Mouse (Mus musculus): Measurements from ENCODE around the gene Gpr35. TPM values are rescaled to one million over a fixed set of nuclear protein-coding genes. Genes with fewer than 3 reads are reported as not detected.

Gpr35 gene
- polyA plus RNA-seq, 1 experiment from 2014 or later = 0.37 TPM

- ATAC-seq (ENCODE audit: low read depth) (peak; percentile 99), DNase-seq (peak; percentile 91)
- Histone ChIP-seq H3K4me2 (peak within 1 kb of the TSS; percentile 94), H3K4me3 (replicated peaks) (peak within 1 kb of the TSS; percentile 73), H3K27me3 (no peaks in the 10 kb centered on the region), H3K36me3 (peaks cover 16% of the 10 kb centered on the region; the same call in 1 of the 2 replicates), H3K9me3 (replicated peaks) (no peaks in the 10 kb centered on the region), H3K4me1 (replicated peaks) (peaks cover 28% of the 10 kb centered on the region), H3K9ac (peak within 1 kb of the TSS; percentile 73), H3K27ac (peak within 1 kb of the TSS; percentile 85)
- WGBS (ENCODE audit: insufficient replicate concordance) = 0% methylated on average over 45 of the region's 45 CpGs
Observed at GRCm38 (mm10) chr1:92934182-92934827, 16.4 kb upstream of the Gpr35 start, which contains the start of gene Capn10. Capn10 (plus strand) TSS chr1:92934376.

- Histone ChIP-seq H3K36me3 (peaks cover 26% of the 10 kb centered on the region), H3K9ac (peak overlapping the region; percentile 73), H3K27ac (peak overlapping the region; percentile 85), H3K4me1 (replicated peaks) (peaks cover 28% of the 10 kb centered on the region), H3K9me3 (replicated peaks) (no peaks in the 10 kb centered on the region), H3K27me3 (no peaks in the 10 kb centered on the region), H3K4me2 (peak overlapping the region; percentile 94), H3K4me3 (replicated peaks) (peak overlapping the region; percentile 73)
- WGBS (ENCODE audit: insufficient replicate concordance) = 16% methylated on average over 10 of the region's 10 CpGs
- no peak for ATAC-seq (ENCODE audit: low read depth)
- DNase-seq = peak; percentile 27
Observed at GRCm38 (mm10) chr1:92935054-92935962, 15.4 kb upstream of the Gpr35 start.

- Histone ChIP-seq H3K4me1 (replicated peaks) (peaks cover 28% of the 10 kb centered on the region), H3K27me3 (no peaks in the 10 kb centered on the region), H3K4me3 (replicated peaks) (peak overlapping the region; percentile 73; the same call in 1 of the 2 replicates), H3K27ac (0 out of 2 replicates have a peak overlapping the region, but pooled peaks have one; percentile 19), H3K9me3 (replicated peaks) (no peaks in the 10 kb centered on the region), H3K4me2 (peak overlapping the region; percentile 94), H3K9ac (peak overlapping the region; percentile 73; the same call in 1 of the 2 replicates), H3K36me3 (peaks cover 30% of the 10 kb centered on the region)
- 37% methylated on average over 2 of the region's 2 CpGs for WGBS (ENCODE audit: insufficient replicate concordance)
- ATAC-seq (ENCODE audit: low read depth) (no peak), DNase-seq (no peak)
Observed at GRCm38 (mm10) chr1:92935977-92936376, 14.7 kb upstream of the Gpr35 start.

GRCm38 (mm10) chr1:92936467-92936866 lies 14.2 kb upstream of the Gpr35 start:
- ATAC-seq (ENCODE audit: low read depth) (no peak), DNase-seq (no peak)
- Histone ChIP-seq H3K27me3 (no peaks in the 10 kb centered on the region), H3K4me2 (peak overlapping the region; percentile 94; the same call in 1 of the 2 replicates), H3K9ac (0 out of 2 replicates have a peak overlapping the region, but pooled peaks have one; percentile 73), H3K4me1 (replicated peaks) (peaks cover 28% of the 10 kb centered on the region), H3K27ac (peak overlapping the region; percentile 47; the same call in 1 of the 2 replicates), H3K36me3 (peaks cover 32% of the 10 kb centered on the region), H3K4me3 (replicated peaks) (no peak overlapping the region; the same call in 1 of the 2 replicates), H3K9me3 (replicated peaks) (no peaks in the 10 kb centered on the region)
- 66% methylated on average over 3 of the region's 3 CpGs for WGBS (ENCODE audit: insufficient replicate concordance)

GRCm38 (mm10) chr1:92937797-92938196 lies 12.9 kb upstream of the Gpr35 start:
- DNase-seq (no peak), ATAC-seq (ENCODE audit: low read depth) (no peak)
- 67% methylated on average over 3 of the region's 3 CpGs for WGBS (ENCODE audit: insufficient replicate concordance)
- no peak overlapping the region for H3K4me3 ChIP-seq (replicated peaks)
- H3K9me3 ChIP-seq (replicated peaks) = no peaks in the 10 kb centered on the region
- no peak overlapping the region for H3K27ac ChIP-seq
- peaks cover 28% of the 10 kb centered on the region for H3K4me1 ChIP-seq (replicated peaks)
- no peak overlapping the region for H3K4me2 ChIP-seq
- peaks cover 34% of the 10 kb centered on the region for H3K36me3 ChIP-seq
- H3K9ac ChIP-seq = no peak overlapping the region
- H3K27me3 ChIP-seq = no peaks in the 10 kb centered on the region

- WGBS (ENCODE audit: insufficient replicate concordance) = 83% methylated on average over 4 of the region's 4 CpGs
- Histone ChIP-seq H3K4me1 (replicated peaks) (peaks cover 22% of the 10 kb centered on the region), H3K4me3 (replicated peaks) (no peak overlapping the region), H3K27me3 (no peaks in the 10 kb centered on the region), H3K9me3 (replicated peaks) (no peaks in the 10 kb centered on the region), H3K36me3 (peaks cover 50% of the 10 kb centered on the region), H3K27ac (no peak overlapping the region), H3K4me2 (no peak overlapping the region), H3K9ac (no peak overlapping the region)
- no peak for ATAC-seq (ENCODE audit: low read depth)
- no peak for DNase-seq
Observed at GRCm38 (mm10) chr1:92939746-92940145, 10.9 kb upstream of the Gpr35 start.

GRCm38 (mm10) chr1:92943219-92943989 lies 7.3 kb upstream of the Gpr35 start:
- 78% methylated on average over 19 of the region's 19 CpGs for WGBS (ENCODE audit: insufficient replicate concordance)
- DNase-seq = no peak
- Histone ChIP-seq H3K27ac (no peak overlapping the region), H3K27me3 (no peaks in the 10 kb centered on the region), H3K36me3 (peaks cover 67% of the 10 kb centered on the region), H3K4me2 (no peak overlapping the region), H3K9me3 (replicated peaks) (no peaks in the 10 kb centered on the region), H3K4me1 (replicated peaks) (0 out of 2 replicates have a peak, but pooled peaks cover 4% of the 10 kb centered on the region), H3K4me3 (replicated peaks) (no peak overlapping the region), H3K9ac (no peak overlapping the region)
- ATAC-seq (ENCODE audit: low read depth) = no peak

GRCm38 (mm10) chr1:92947966-92948365 lies 2.7 kb upstream of the Gpr35 start:
- no peaks in the 10 kb centered on the region for H3K9me3 ChIP-seq (replicated peaks)
- peaks cover 43% of the 10 kb centered on the region for H3K36me3 ChIP-seq
- H3K4me1 ChIP-seq (replicated peaks) = 0 out of 2 replicates have a peak, but pooled peaks cover 4% of the 10 kb centered on the region
- H3K4me3 ChIP-seq (replicated peaks) = no peak overlapping the region
- WGBS (ENCODE audit: insufficient replicate concordance) = 81% methylated on average over 3 of the region's 3 CpGs
- no peak overlapping the region for H3K9ac ChIP-seq
- DNase-seq = no peak
- ATAC-seq (ENCODE audit: low read depth) = no peak
- no peak overlapping the region for H3K4me2 ChIP-seq
- H3K27me3 ChIP-seq = no peaks in the 10 kb centered on the region
- H3K27ac ChIP-seq = no peak overlapping the region

GRCm38 (mm10) chr1:92949426-92949825 lies 1.2 kb upstream of the Gpr35 start:
- H3K4me1 ChIP-seq (replicated peaks) = no peaks in the 10 kb centered on the region
- ATAC-seq (ENCODE audit: low read depth) (no peak), DNase-seq (no peak)
- H3K9me3 ChIP-seq (replicated peaks) = no peaks in the 10 kb centered on the region
- peaks cover 32% of the 10 kb centered on the region for H3K36me3 ChIP-seq
- no peaks in the 10 kb centered on the region for H3K27me3 ChIP-seq
- no peak overlapping the region for H3K27ac ChIP-seq
- H3K9ac ChIP-seq = no peak overlapping the region
- H3K4me3 ChIP-seq (replicated peaks) = no peak overlapping the region
- no peak overlapping the region for H3K4me2 ChIP-seq
- WGBS (ENCODE audit: insufficient replicate concordance) = 51% methylated on average over 6 of the region's 6 CpGs

- Histone ChIP-seq H3K9ac (no peak overlapping the region), H3K27ac (no peak overlapping the region), H3K9me3 (replicated peaks) (no peaks in the 10 kb centered on the region), H3K27me3 (no peaks in the 10 kb centered on the region), H3K4me1 (replicated peaks) (no peaks in the 10 kb centered on the region), H3K4me3 (replicated peaks) (no peak overlapping the region), H3K36me3 (0 out of 2 replicates have a peak, but pooled peaks cover 2% of the 10 kb centered on the region), H3K4me2 (no peak overlapping the region)
- ATAC-seq (ENCODE audit: low read depth) (no peak), DNase-seq (no peak)
- 55% methylated on average over 2 of the region's 2 CpGs for WGBS (ENCODE audit: insufficient replicate concordance)
Observed at GRCm38 (mm10) chr1:92953641-92954040, 3.0 kb downstream of the Gpr35 start.
